Mouse (Mus musculus) adrenal gland, postnatal 36 days (tissue): ENCODE measurements around the gene Gm47841. TPM values are rescaled to one million over a fixed set of nuclear protein-coding genes. Genes with fewer than 3 reads are reported as not detected.
A peak's percentile ranks its signal among the peaks of the same experiment; 100 is the strongest.

Experiments used
- DNase-seq, 2 experiments: peaks; one replicate each; pipeline ENCODE4 v3.0.0; 2021; ENCODE audit warnings: mixed read lengths in 1 of 2
- total RNA-seq, 2 experiments: library from RNA; stranded (reverse); gene quantifications; 2 replicates each; pipeline ENCODE4 v1.2.3; 2021

The Gm47841 gene
- total RNA-seq, 2 experiments from 2014 or later, result 0.26 TPM; not detected in 1

- peak; percentile 70 to 79 for DNase-seq
These were observed 4.6 kb downstream of the Gm47841 start for GRCm38 (mm10) chr15:101042613-101043012.

DNA sequence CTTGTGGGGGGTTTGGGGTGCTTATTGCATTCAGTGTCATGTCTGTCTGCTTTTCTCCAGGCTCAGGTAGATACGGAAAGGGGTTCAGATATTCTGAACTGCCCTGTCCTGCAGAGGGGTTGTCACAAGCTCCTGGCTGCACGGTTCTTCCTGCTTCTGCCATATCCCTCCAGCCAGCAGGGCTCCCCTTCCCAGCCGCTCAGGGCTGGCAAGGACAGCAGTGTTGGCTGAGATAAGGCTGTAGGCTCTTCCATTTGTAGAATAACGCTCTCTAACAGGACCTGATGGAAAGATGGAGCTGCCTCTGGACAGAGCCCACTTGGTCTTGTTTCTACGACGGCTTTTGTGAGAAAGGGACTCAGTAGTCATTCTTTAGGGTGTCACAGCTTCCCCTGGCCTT lies 5.2 kb downstream of the Gm47841 start:
- no peak for DNase-seq

DNA sequence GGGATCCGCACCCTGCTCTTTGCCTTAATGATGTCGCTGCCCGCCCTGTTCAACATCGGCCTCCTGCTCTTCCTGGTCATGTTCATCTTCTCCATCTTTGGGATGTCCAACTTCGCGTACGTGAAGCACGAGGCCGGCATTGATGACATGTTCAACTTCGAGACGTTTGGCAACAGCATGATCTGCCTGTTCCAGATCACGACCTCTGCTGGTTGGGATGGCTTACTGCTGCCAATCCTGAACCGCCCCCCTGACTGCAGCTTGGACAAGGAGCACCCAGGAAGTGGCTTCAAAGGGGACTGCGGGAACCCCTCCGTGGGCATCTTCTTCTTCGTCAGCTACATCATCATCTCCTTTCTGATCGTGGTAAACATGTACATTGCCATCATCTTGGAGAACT lies 7.5 kb downstream of the Gm47841 start:
- DNase-seq, result peak in 1 of 2 experiments; percentile 17

- no peak for DNase-seq
These were observed 18.2 kb downstream of the Gm47841 start for GRCm38 (mm10) chr15:101028960-101029359.

GRCm38 (mm10) chr15:101011352-101011751 lies 35.8 kb downstream of the Gm47841 start:
- DNase-seq, result no peak

DNA sequence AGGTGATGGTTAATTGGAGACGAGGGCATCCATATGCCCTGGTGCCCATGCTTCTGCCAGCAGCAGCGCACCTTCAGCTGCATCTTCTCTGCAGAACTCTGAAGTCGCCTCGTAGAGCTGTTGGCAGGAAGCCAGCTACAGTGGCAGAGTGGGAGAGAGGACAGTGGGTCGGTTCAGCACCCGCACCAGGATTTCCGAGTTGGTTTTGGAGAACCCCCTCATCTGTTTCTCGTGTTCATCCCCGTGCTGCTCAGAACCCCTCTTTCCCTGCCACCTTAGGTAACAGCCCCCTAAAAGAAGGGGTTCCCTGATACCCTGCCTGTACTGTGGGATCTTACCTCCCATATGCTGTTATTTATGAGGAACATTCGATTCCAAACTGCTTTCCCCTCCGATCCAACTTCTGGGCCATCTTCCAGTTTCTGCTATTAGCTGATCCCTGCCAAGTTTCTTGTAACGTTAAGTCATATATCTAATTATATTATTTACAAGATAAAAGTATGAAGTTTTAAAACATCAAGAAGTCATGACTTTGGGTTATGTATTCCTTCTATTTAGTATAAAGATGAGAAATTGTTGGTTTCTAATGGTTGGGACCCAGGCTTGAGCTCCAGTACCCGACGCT lies 38.7 kb downstream of the Gm47841 start:
- no peak for DNase-seq

DNA sequence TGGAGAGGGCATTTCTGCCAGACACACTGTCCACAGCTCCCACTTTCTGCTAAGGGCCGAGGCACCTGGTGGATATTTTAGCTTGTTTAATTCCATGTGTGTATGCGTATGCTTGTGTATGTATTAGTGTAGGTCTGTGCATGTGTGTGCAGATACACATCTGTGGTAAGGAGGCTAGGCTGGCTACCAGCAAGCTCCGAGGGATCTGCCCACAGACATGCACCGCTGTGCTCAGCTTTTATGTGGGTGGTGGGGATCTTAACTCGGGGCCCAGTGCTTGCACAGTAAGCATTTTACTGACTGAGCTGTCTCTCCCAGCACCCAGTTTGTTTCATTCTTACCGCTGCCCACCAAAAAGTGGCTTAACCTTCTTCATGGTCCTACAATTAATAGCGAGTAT lies 40.0 kb downstream of the Gm47841 start:
- DNase-seq, result no peak

DNA sequence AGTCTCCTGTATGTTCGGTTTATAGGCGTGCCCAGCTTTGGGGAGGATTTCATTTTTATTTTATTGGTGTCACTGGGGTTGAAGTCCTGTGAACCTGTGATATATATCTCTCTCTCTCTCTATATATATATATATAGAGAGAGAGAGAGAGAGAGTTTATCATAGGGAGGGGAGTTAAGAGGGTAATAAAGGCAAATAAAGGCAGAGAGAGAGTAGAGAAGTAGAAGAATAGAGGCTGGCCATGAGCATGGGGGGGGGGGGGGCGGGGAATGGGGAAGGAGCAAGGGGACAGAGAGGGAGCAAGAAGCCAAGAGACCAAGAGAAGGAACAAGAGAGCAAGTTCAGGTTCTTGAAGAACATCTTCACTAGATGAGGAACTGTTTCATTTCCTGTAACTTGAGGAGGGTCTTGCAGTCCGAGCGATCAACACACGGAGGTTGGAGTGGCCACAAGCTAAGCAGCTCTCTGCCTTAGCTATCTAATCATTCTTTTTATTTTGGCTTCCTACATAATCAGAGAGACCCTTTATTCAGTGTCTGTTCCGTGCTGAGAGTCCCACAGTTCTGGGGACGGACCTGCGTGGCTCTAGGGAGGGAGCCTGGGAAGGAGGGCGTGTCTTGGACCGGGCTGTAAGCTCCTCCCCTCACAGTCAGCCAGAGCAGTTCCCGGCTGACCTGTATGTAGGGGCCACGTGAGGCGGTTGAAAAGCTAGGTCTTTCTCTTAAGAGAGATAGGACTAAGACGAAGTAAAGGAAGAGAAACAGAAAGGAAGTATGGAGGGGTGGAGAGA lies 40.8 kb downstream of the Gm47841 start:
- peak; percentile 73 to 82 for DNase-seq

- DNase-seq, result no peak
These were observed 41.5 kb downstream of the Gm47841 start for GRCm38 (mm10) chr15:101005717-101006116.

- DNase-seq, result no peak
These were observed 42.7 kb downstream of the Gm47841 start for GRCm38 (mm10) chr15:101004538-101004937.

- no peak for DNase-seq
These were observed 44.7 kb downstream of the Gm47841 start for GRCm38 (mm10) chr15:101002466-101002865.

DNA sequence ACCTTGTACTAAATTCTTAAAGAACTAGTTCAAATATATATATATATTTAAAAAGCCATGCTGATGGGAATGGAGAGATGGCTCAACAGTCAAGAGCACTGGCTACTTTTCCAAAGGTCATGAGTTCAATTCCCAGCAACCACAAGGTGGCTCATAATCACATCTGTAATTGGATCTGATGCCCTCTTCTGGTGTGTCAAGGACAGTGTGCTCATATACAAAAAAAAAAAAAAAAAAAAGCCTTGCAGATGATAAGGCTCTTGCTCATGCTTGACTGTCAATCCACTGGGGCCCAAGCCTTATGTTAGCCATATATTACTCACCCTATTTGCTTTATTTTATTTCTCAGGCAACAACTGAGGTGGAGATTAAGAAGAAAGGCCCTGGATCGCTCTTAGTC lies 45.5 kb downstream of the Gm47841 start:
- no peak for DNase-seq

DNA sequence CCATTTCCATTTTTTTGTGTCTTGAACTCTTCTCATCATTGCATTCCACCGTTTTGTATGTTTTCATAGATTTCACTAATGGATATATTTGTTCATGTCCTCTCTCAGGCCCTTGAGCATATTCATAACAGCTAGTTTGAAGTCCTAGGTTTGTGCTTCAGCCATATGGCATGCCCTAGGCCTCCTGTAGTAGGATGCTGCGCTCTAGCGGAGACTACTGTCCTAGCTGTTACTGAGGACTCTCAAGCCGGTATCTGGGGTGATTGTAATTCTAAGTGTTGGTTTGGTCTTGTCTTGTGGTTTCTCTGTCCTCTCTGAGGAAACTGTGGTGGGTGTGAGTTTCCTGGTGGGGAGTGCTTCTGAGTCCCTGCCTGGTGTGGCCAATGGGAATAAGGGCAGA lies 50.1 kb downstream of the Gm47841 start:
- peak; percentile 21 to 37 for DNase-seq

Other genes with a start within 250 kb of the Gm47841 start
- 1 to 10 TPM; 2.8 to 3.1 TPM for gene Scn8a, start 177.5 kb downstream of the Gm47841 start, total RNA-seq
- gene Fignl2, start 31.2 kb upstream of the Gm47841 start, total RNA-seq, result 1 to 10 TPM; 9.4 to 9.9 TPM
- gene Ankrd33, start 68.4 kb upstream of the Gm47841 start, total RNA-seq, result under 1 TPM; 0.56 to 0.99 TPM
- 10 to 100 TPM; 13.4 to 17.5 TPM for gene Acvrl1, start 81.1 kb upstream of the Gm47841 start, total RNA-seq
- gene Acvr1b, start 126.7 kb upstream of the Gm47841 start, total RNA-seq, result 1 to 10 TPM; 8.5 to 9.3 TPM
- gene Grasp, start 176.8 kb upstream of the Gm47841 start, total RNA-seq, result 10 to 100 TPM; 18.7 to 60.1 TPM
- 1,000 to 10,000 TPM in 1 of 2 experiments, 100 to 1,000 TPM in 1; 924 to 1,160 TPM for gene Nr4a1, start 206.9 kb upstream of the Gm47841 start, total RNA-seq
- 10 to 100 TPM; 53.6 to 90.1 TPM for gene Atg101, start 236.9 kb upstream of the Gm47841 start, total RNA-seq
- gene 6030408B16Rik, start 245.8 kb upstream of the Gm47841 start, total RNA-seq, result under 1 TPM; 0.36 to 0.40 TPM